Mouse (Mus musculus) adrenal gland, postnatal 14 days (tissue): ENCODE results near the gene Gm32742. TPM values are rescaled to one million over a fixed set of nuclear protein-coding genes. Genes with fewer than 3 reads are reported as not detected.
A peak's percentile ranks its signal among the peaks of the same experiment; 100 is the strongest.
"Not testable (repeated sequence)": the region's sequence is repeated elsewhere in the genome, so short reads cannot be mapped to it uniquely, and the experiment has no call there.

Source experiments
- DNase-seq: peaks from one replicate; pipeline ENCODE4 v3.0.0; 2021; ENCODE audit warnings: mixed read lengths
- microRNA-seq, 2 experiments: library from miRNA; unstranded; fragments of <30 nt; microRNA quantifications; one replicate each; pipeline ENCODE4 v1.2.0; 2021
- total RNA-seq: library from RNA; stranded (reverse); gene quantifications from 2 replicates; pipeline ENCODE4 v1.2.3, GENCODE M21; 2021

The Gm32742 gene
- total RNA-seq, 1 experiment from 2014 or later = not detected

DNA sequence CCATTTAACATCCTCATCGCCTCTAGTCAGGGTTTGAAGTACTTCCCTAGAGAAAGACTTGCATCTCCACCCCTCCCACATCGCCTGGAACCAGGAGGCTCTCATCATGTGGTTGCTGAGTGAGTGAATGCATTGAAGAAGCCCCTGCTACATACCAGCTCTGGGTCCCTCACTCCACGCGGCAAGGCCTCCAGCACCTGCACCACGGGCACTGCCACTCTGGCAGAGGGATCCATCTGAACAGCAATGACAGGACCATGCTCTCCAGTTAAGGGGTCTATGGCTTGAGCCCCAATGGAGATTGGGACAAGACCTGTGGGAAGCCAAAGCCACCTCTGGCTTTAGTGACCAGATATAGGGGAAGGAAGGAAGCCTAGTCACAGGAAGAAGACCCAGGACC lies 18.0 kb downstream of the Gm32742 start:
- DNase-seq = no peak

- DNase-seq = peak; percentile 18
Measured at GRCm38 (mm10) chr9:51146496-51146895, 18.8 kb downstream of the Gm32742 start.

- no peak for DNase-seq
Measured at GRCm38 (mm10) chr9:51144218-51144617, 21.1 kb downstream of the Gm32742 start.

DNA sequence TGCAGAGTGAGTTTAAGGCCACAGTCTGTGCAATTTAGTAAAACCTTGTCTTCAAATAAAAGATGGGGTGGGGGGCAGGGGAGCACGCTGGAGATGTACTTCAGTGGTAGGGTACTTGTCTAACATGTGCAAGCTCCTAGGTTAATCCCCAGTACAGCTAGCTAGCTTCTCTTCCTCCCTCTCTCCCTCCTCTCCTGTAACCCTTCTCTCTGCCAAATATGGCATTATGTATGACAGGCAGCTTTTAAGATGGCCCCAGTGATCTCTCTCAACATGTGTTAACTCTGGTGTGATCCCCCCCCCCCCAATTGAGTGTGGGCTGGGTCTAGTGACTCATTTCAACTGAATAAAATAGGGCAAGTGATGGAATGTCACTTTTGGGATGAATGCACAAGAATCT lies 21.9 kb downstream of the Gm32742 start:
- DNase-seq = no peak

- no peak for DNase-seq
Measured at GRCm38 (mm10) chr9:51140711-51141110, 24.6 kb downstream of the Gm32742 start.

DNA sequence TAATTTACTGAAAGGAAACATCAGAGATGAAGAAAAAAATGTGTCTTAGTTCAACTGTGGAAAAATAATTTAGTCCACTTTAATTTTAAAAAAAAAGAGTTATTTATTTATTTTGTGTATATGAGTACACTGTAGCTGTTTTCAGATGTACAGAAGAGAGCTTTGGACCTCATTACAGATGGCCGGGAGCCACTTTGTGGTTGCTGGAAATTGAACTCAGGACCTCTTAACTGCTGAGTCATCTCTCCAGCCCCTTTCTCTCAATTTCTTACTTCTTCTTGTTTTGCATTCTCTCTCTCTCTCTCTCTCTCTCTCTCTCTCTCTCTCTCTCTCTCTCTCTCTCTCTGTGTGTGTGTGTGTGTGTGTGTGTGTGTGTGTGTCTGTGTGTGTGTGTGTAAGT lies 25.9 kb downstream of the Gm32742 start:
- DNase-seq = not testable (repeated sequence)

DNA sequence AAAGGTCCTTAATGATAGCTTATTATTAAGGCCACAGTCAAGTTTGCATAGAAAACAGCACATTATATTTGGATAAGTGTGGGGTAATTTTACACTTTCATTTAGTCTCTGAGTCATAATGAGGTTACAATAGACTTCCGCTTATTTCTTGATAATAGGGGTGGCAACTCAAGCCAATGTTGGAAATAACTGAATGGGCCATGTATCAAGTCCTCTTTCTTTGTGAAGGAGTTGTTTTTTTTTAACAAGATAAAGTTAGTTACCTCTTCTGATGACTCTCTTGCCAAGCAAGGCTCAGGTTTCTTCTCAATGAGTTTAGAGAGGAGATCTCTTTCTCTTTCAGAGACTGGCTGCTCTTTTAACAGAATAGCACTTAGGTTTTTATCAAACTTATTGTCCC lies 27.0 kb downstream of the Gm32742 start:
- DNase-seq = no peak

GRCm38 (mm10) chr9:51137836-51138235 lies 27.5 kb downstream of the Gm32742 start:
- DNase-seq = no peak

DNA sequence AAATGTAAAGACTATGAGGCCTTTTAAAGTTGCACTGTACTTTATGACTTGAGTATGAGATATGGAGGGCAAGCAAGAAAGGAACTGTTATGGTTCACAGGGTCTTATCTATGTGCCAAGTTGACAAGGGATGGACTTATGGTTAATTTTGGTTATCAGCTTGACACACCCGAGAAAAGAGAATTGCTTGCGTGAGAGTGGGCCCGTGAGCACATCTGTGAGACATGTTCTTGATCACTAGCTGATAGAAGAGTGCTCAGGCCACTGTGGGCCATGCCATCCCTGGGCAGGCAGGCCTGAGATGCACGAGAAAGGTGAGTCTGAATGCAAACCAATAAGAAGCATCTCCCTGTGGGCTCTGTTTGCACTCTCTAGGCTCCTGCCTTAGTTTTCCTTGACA lies 27.9 kb downstream of the Gm32742 start:
- no peak for DNase-seq

- DNase-seq = peak; percentile 65
Measured at GRCm38 (mm10) chr9:51136985-51137384, 28.3 kb downstream of the Gm32742 start.

GRCm38 (mm10) chr9:51114767-51115166 lies 50.5 kb downstream of the Gm32742 start:
- no peak for DNase-seq

- DNase-seq = no peak
Measured at GRCm38 (mm10) chr9:51105751-51106150, 59.6 kb downstream of the Gm32742 start.

DNA sequence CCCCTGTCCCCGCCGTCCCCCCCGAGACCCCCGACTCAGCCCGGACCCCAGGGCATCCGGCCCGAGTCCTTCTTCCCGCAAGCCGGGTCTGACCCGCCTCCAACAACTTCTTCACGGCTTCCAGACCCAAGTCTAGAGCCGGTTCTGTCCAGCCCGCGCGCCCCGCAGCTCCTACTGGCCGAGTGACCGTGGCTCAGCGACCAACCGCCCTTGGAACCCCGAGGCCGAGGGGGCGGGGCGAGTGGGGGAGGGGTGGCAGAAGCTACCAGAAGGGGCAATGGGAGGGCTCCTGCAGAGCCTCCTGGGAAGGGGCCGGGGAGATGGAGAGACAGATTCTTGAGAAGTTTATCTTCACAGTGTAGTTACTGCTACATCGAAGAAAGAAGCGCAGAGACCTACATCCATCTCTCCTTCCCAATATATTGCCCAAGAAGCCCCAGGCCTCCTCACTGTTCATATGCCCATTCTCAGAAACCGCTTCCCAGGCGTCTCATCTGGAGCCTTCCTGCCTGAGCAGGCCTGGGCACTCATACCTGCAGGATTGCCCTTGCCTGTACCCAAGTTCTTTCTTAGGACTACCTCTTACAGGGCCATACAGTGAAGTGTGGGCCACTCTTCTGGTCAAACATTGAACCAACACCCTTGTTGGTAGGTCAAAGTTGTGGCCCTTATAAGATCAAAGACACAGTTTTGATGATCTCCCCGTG lies 61.4 kb downstream of the Gm32742 start:
- DNase-seq = peak; percentile 85

DNA sequence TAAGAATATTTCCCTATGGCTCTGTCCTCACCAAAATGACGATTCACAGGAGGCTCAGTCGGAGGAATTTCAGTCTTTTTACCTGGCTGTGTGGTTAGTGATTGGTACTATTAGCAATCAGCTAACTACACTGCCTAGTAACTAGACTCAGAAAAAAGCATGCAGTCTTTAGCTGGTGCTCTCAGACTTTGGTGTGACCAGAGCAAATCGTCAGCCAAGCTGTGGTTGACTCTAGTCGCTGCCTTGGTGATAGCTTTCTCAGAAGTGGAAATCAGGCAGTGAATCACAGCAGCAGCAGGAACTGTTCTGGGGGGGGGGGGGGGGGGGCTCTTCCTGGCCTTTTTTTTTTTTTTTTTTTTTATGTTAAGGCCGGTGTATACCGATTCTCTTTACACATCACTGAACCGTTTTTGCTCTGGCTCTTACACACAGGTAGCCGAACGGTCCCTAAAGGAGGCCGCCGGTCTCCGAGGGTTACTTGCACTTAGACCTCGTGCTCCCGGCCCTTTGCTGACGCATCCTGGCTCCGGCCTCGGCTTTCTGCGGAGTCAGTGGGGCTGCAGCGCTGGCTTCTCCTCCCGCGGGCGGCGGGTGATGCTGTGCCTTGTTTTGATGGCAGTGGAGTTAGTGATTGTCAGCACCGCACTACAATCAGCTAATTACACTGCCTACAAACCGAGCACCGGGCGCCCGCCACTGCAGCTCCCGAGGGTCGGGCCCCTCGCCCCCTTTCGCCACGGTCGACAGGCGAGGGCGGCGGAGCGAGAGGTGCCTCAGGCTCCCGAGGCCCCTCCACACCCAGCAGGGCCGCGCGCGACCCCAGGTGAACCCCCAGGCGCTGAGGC lies 62.1 kb downstream of the Gm32742 start:
- peak; percentile 83 for DNase-seq

DNA sequence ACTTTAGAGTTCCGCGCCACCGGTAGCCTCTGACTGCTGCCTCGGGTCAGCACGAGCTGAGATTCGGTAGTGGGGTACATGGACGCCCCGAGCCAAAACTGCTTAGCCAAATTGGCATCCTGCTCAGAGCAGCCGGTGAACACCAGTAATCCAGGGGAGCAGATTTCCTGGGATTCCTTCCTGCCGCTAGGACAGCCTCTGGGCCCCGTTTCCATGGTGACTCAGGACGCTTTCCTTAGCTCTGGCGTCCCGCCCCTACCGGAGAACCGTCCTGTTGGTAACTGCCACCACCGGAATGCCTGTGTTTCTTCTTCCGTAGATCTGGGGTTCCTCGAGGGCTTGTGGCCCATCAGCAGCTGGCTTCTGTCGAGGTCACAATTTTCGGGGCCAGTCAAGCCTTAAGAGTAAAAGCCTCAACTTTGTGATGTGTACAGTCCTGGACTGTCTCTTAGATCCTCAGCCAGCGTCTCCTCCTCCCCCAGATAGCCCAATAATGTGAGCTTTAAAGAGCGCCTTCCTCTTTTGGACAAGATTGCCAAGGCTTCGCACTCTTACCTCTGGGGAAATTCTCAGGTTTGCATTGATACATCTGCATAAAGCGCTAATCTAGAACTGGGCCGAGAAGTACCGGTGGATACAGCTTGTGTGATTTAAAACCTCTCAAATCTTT lies 63.4 kb downstream of the Gm32742 start, which contains the start of gene 4833427G06Rik:
Gene 4833427G06Rik, minus strand, starts transcription at position 323 of the 670 bp plus-strand sequence.
- DNase-seq = peak; percentile 82

DNA sequence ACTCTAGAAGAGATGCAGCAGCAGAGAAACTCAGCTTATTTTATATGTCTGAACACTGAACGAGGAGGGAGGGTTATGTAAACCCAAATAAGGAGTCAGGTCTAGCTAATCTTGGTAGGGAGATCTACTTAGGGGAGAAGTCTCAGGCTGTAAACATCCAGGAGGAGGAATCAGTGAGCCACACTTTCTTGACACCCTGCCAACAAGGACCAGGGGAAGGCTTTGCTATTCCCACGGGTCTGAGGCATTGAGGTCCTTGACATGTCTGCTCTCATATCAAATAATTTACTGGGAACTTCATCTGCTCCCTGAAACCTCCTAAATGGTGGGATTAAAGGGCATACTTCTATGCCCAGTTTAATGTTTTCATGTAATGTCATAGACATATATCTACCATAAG lies 69.0 kb downstream of the Gm32742 start:
- peak; percentile 69 for DNase-seq

DNA sequence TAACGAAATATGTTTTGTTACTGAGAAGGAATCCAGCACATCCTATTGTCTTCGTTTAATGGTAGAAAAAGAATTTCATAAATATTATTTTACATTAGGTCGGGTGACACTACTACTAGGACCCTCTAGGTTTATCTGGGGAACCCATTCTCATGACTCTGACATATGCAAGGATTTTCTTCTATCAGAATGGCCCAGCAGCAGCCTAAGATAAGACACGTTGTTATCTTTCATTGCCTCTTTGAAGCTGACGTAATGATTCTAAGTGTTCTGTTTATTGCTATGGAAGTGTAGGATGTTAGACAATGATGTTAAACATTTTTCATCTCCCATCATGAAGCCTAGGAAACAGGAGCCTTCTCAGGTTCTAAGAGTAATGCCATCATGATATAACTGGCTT lies 71.6 kb downstream of the Gm32742 start:
- no peak for DNase-seq

DNA sequence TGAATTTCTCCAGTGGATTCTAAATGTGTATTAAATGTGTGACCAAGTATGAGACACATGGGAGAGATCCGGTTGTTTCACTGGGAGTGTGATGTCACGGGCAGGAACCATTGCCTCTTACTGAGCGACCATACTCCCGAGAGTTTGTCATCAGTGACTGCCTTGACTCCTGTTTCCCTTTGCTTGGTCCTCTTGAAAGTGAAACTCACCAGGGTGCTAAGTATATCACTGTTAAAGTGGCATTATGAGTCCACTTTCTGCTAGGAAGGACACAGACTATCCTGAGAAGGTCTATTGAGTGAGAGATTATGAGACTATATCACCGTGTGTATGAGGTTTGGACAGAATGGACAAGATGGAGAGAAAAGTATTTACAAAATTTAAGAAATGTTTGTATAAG lies 83.7 kb downstream of the Gm32742 start:
- DNase-seq = no peak

Small RNA genes within 50 kb of the gene (microRNA-seq; reads per million reads assigned to microRNA genes)
- gene Mir34b (23.6 to 45.2 reads per million in 2 experiments), gene Mir34c (417 to 579 reads per million in 2 experiments)

Other genes starting within 250 kb of the Gm32742 start
- 137 and 141 TPM in 2 replicates for gene Sik2, start 156.4 kb downstream of the Gm32742 start, total RNA-seq
- gene Btg4, start 104.6 kb downstream of the Gm32742 start, total RNA-seq = not detected in 2 replicates
- 8.2 and 8.6 TPM in 2 replicates for gene Layn, start 88.4 kb downstream of the Gm32742 start, total RNA-seq
- gene 4833427G06Rik, start 63.4 kb downstream of the Gm32742 start, total RNA-seq = not detected in 2 replicates
- gene Pou2af1, start 48.2 kb upstream of the Gm32742 start, total RNA-seq = 1.6 and 7.5 TPM in 2 replicates
- gene Colca2, start 113.1 kb upstream of the Gm32742 start, total RNA-seq = 2.9 and 5.4 TPM in 2 replicates
- 1.0 TPM in 1 of 2 replicates, not detected in the other for gene 1810046K07Rik, start 163.4 kb upstream of the Gm32742 start, total RNA-seq